Mouse (Mus musculus) layer of hippocampus, adult 8-10 months (tissue): ENCODE measurements around the gene Cnot6l. TPM values are rescaled to one million over a fixed set of nuclear protein-coding genes. Genes with fewer than 3 reads are reported as not detected.

ENCODE experiments used
- total RNA-seq, 4 experiments: library from RNA; stranded (reverse); gene quantifications; 2 replicates each; pipeline ENCODE4 v1.2.4; 2022

The Cnot6l gene
- total RNA-seq, 4 experiments from 2014 or later: 66.6 to 87.0 (median 76.1) TPM

Other genes starting within 250 kb of the Cnot6l start
- gene Cxcl13, start 207.2 kb downstream of the Cnot6l start, total RNA-seq: under 1 TPM in 1 of 4 experiments, not detected in 3; 0.39 TPM
- 10 to 100 TPM; 15.4 to 20.7 (median 17.2) TPM for gene Mrpl1, start 45.3 kb upstream of the Cnot6l start, total RNA-seq
- gene Fras1, start 209.8 kb upstream of the Cnot6l start, total RNA-seq: 10 to 100 TPM; 13.5 to 16.6 (median 15.3) TPM